Comparison of ENCODE assay signal across 23 mouse cellular contexts in the genomic region with DNA sequence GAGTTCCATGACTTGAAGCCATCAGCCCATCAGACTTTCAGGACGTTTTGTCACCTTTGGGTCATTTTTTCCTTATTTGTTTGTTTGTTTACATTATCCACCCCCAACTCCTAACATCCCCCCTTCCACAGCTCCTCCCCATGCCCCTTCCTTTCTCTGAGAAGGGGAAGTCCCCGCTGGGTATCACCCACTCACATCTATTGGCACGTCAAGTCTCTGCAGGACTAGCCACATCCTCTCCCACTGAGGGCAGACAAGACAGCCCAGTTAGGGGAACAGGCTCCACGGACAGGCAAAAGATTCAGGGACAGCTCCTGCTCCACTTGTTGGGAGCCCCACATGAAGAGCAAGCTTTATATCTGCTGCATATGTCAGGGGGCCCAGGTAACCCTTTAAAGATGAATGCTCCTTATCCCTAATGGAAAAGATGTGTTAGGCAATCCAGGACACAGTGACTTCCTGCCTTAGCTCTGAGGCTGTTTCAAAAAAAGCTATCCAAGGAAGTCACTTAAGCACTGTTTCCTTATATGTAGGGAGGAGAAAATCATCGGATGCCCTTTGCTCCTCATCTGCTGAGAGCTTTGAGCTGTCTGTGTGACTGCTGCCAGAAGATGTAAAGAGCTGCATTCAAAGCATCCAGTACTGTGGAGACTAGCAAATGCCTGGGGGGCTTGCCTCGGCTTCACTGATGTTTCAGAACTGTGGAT. TPM values are rescaled to one million over a fixed set of nuclear protein-coding genes. Genes with fewer than 3 reads are reported as not detected.
DNase-seq lines count a peak whose midpoint lies in the region; ATAC-seq and TF ChIP-seq lines count a peak whose summit lies in the region.
"Had no signal": no experiment of that assay in that cellular context is flagged by ENCODE, and none has a peak within 500 bp of the region (broad histone marks: within the 10 kb centered on the region; RNA-seq: fewer than 3 reads in every experiment).

No protein-coding gene starts in this region.

- no peak for TF ChIP-seq EP300 in MEL (IDR thresholded peaks at IDR 0.05; ENCODE audit: low read depth in 1 of 2, low read length in 2 of 2)

- H3K4me3 ChIP-seq in lung, embryonic 15.5 days = no peak overlapping the region
- H3K4me3 ChIP-seq in MEL (ENCODE audit: control insufficient read depth in 1 of 2, insufficient read depth in 1 of 2, low read depth in 2 of 2, low read length in 2 of 2) = no peak overlapping the region
- no peak overlapping the region for H3K4me3 ChIP-seq in cerebellum, adult 2 months (replicated peaks; ENCODE audit: insufficient read depth, low read depth, low read length)
- H3K4me3 ChIP-seq: forebrain, embryonic 12.5 days; limb, embryonic 12.5 days; liver, embryonic 12.5 days; midbrain, embryonic 15.5 days; myocyte had no signal

- 29% methylated on average over 6 of the region's 6 CpGs for WGBS in lung, embryonic 15.5 days
- 67% methylated on average over 6 of the region's 6 CpGs for WGBS in cerebellum, adult 2 months

- H3K4me1 ChIP-seq in lung, embryonic 15.5 days = peaks cover 7% of the 10 kb centered on the region; the same call in 1 of the 2 replicates
- H3K4me1 ChIP-seq in MEL (ENCODE audit: control insufficient read depth in 1 of 2, insufficient read depth in 2 of 2, low read length in 2 of 2) = no peaks in the 10 kb centered on the region; a peak in 1 of 4 replicates
- H3K4me1 ChIP-seq in cerebellum, adult 2 months (ENCODE audit: control insufficient read depth, insufficient read depth, low read length) = no peaks in the 10 kb centered on the region
- H3K4me1 ChIP-seq: forebrain, embryonic 12.5 days; limb, embryonic 12.5 days; midbrain, embryonic 15.5 days had no signal

- no peak overlapping the region for H3K4me2 ChIP-seq in lung, embryonic 15.5 days
- H3K4me2 ChIP-seq: forebrain, embryonic 12.5 days; limb, embryonic 12.5 days; liver, embryonic 12.5 days; midbrain, embryonic 15.5 days had no signal

- ATAC-seq in lung, embryonic 15.5 days (ENCODE audit: borderline replicate concordance, extremely low read depth, low FRiP score, low TSS enrichment) = no peak
- ATAC-seq in inflammation-experienced regulatory T-cells, adult 6 months = peak; percentile 79
- ATAC-seq: hindbrain, embryonic 16.5 days; liver, embryonic 12.5 days; midbrain, embryonic 15.5 days had no signal

- DNase-seq in lung, postnatal 14 days = no peak
- peak; percentile 44 for DNase-seq in CD4-positive helper T cell, adult 2 months (ENCODE audit: low read depth, low spot score)
- peak; percentile 32 for DNase-seq in MEL (ENCODE audit: low read depth, low spot score)
- no peak for DNase-seq in retina, postnatal 1 day
- no peak for DNase-seq in spleen, postnatal 14 days (ENCODE audit: low spot score in 2 of 2)
- DNase-seq in cerebellum, adult 2 months = no peak
- DNase-seq: adrenal gland, postnatal 25 days; cerebellum, adult 11-12 months; cerebellum, postnatal 25 days; gastrocnemius, postnatal 14 days; kidney, adult 9 months; right cerebral cortex, postnatal 4 days; thymus, postnatal 4 days had no signal

- no peak overlapping the region for H3K9ac ChIP-seq in lung, embryonic 15.5 days
- H3K9ac ChIP-seq in MEL (ENCODE audit: control insufficient read depth, low read depth, low read length, poor library complexity, severe bottlenecking) = no peak overlapping the region
- H3K9ac ChIP-seq: forebrain, embryonic 12.5 days; limb, embryonic 12.5 days; liver, embryonic 12.5 days; midbrain, embryonic 15.5 days had no signal

- H3K27ac ChIP-seq in lung, embryonic 15.5 days = peak overlapping the region; percentile 33; the same call in 1 of the 2 replicates
- no peak overlapping the region for H3K27ac ChIP-seq in MEL (ENCODE audit: control insufficient read depth, low read depth, low read length)
- H3K27ac ChIP-seq in cerebellum, adult 2 months (ENCODE audit: insufficient read depth, low read length) = no peak overlapping the region
- H3K27ac ChIP-seq: forebrain, embryonic 12.5 days; limb, embryonic 12.5 days; liver, embryonic 12.5 days; macrophage; midbrain, embryonic 15.5 days; stomach, postnatal 0 days had no signal

- TF ChIP-seq POLR2A in MEL (IDR thresholded peaks at IDR 0.05; ENCODE audit: control insufficient read depth in 1 of 2, insufficient read depth in 1 of 2, low read depth in 1 of 2, low read length in 2 of 2, poor library complexity in 1 of 2) = no peak
- no peak for TF ChIP-seq POLR2A in cerebellum, adult 2 months (IDR thresholded peaks at IDR 0.05; ENCODE audit: borderline replicate concordance, insufficient read depth, low read length)

- H3K27me3 ChIP-seq in lung, embryonic 15.5 days = no peaks in the 10 kb centered on the region
- peaks cover 7 to 11% of the 10 kb centered on the region in 2 experiments for H3K27me3 ChIP-seq in MEL (ENCODE audit: control insufficient read depth in 1 of 2, insufficient read depth in 2 of 2, low read length in 2 of 2)
- no peaks in the 10 kb centered on the region for H3K27me3 ChIP-seq in cerebellum, adult 2 months (ENCODE audit: control insufficient read depth, insufficient read depth, low read length)
- H3K27me3 ChIP-seq: forebrain, embryonic 12.5 days; limb, embryonic 12.5 days; liver, embryonic 12.5 days; midbrain, embryonic 15.5 days had no signal

- H3K9me3 ChIP-seq in lung, embryonic 15.5 days = no peaks in the 10 kb centered on the region
- H3K9me3 ChIP-seq in MEL (replicated peaks; ENCODE audit: insufficient read depth, low read length) = no peaks in the 10 kb centered on the region
- H3K9me3 ChIP-seq: forebrain, embryonic 12.5 days; limb, embryonic 12.5 days; liver, embryonic 12.5 days; midbrain, embryonic 15.5 days had no signal

- H3K36me3 ChIP-seq in lung, embryonic 15.5 days = no peaks in the 10 kb centered on the region
- no peaks in the 10 kb centered on the region for H3K36me3 ChIP-seq in MEL (ENCODE audit: control insufficient read depth in 1 of 2, insufficient read depth in 2 of 2, low read length in 2 of 2)
- H3K36me3 ChIP-seq: forebrain, embryonic 12.5 days; limb, embryonic 12.5 days; liver, embryonic 12.5 days; midbrain, embryonic 15.5 days had no signal

- no peak for TF ChIP-seq CTCF in MEL (IDR thresholded peaks at IDR 0.05 in 2 of 3, conservative IDR thresholded peaks at IDR 0.05 in 1 of 3; ENCODE audit: control insufficient read depth in 1 of 3, insufficient read depth in 1 of 3, low read depth in 2 of 3, low read length in 3 of 3, poor library complexity in 1 of 3, severe bottlenecking in 1 of 3)
- no peak for TF ChIP-seq CTCF in cerebellum, adult 2 months (IDR thresholded peaks at IDR 0.05; ENCODE audit: borderline replicate concordance, insufficient read depth, low read depth, low read length)

- no peak for TF ChIP-seq RAD21 in MEL (IDR thresholded peaks at IDR 0.05; ENCODE audit: low read depth, low read length)

- H3K79me2 ChIP-seq in MEL (ENCODE audit: control insufficient read depth, insufficient read depth, low read length, poor library complexity) = no peaks in the 10 kb centered on the region

TF ChIP-seq in MEL, 35 proteins besides CTCF, POLR2A, EP300 and RAD21:
- TF ChIP-seq TCF12 (IDR thresholded peaks at IDR 0.05; ENCODE audit: low read depth, low read length) (no peak), KAT2A (conservative IDR thresholded peaks at IDR 0.05; ENCODE audit: low read depth, low read length) (no peak), MEF2A (IDR thresholded peaks at IDR 0.05; ENCODE audit: extremely low read depth, insufficient replicate concordance, low read depth, low read length, poor library complexity, severe bottlenecking) (no peak), HCFC1 (IDR thresholded peaks at IDR 0.05; ENCODE audit: low read depth, low read length) (no peak), TAL1 (IDR thresholded peaks at IDR 0.05; ENCODE audit: low read length) (no peak), MXI1 (IDR thresholded peaks at IDR 0.05; ENCODE audit: low read depth, low read length) (no peak), MAX (IDR thresholded peaks at IDR 0.05; ENCODE audit: low read length) (no peak), E2F4 (IDR thresholded peaks at IDR 0.05; ENCODE audit: borderline replicate concordance, low read depth, low read length) (no peak), UBTF (IDR thresholded peaks at IDR 0.05; ENCODE audit: borderline replicate concordance, insufficient read depth, low read depth, low read length) (no peak), MYB (IDR thresholded peaks at IDR 0.05; ENCODE audit: low read depth, low read length) (no peak), POLR2AphosphoS2 (IDR thresholded peaks at IDR 0.05; ENCODE audit: low read length) (no peak), RCOR1 (IDR thresholded peaks at IDR 0.05; ENCODE audit: low read depth, low read length) (no peak), ZKSCAN1 (IDR thresholded peaks at IDR 0.05; ENCODE audit: low read depth, low read length) (no peak), MAZ (IDR thresholded peaks at IDR 0.05; ENCODE audit: low read depth, low read length) (no peak), JUND (IDR thresholded peaks at IDR 0.05; ENCODE audit: low read depth, low read length) (no peak), MYC (IDR thresholded peaks at IDR 0.05; ENCODE audit: low read depth, low read length) (no peak), SMC3 (IDR thresholded peaks at IDR 0.05; ENCODE audit: low read depth, low read length) (no peak), ZC3H11A (IDR thresholded peaks at IDR 0.05; ENCODE audit: low read depth, low read length) (no peak)

RNA-seq across cellular contexts. Expression of gene Spred2, which starts 33.3 kb away (rescaled TPM):
- polyA plus RNA-seq in lung, embryonic 15.5 days (2015; fragmentation: Nextera tagmentation; extraction: Ambion mirVana) = 6.3 and 6.6 TPM in 2 replicates
- 7.8 and 10.8 TPM in 2 replicates for total RNA-seq in MEL (2012; rRNA removed)
- 10 to 100 TPM; 25.9 to 76.0 TPM for polyA plus RNA-seq in MEL (2012; ENCODE audit: insufficient read depth in 1 of 2, insufficient read length in 2 of 2, low read depth in 1 of 2, low replicate concordance in 2 of 2, missing spikeins in 1 of 2)
- polyA plus RNA-seq in inflammation-experienced regulatory T-cells, adult 6 months (2017; shearing (Covaris generic)) = 1 to 10 TPM; 3.4 to 5.0 (median 4.3) TPM
- 40.3 and 40.6 TPM in 2 replicates for polyA plus RNA-seq in cerebellum, adult 2 months (2012; rRNA removed)

Comparison
In these comparisons a context has a peak if more than half of its experiments do, and no peak if none do; other contexts are left out.
1. DNase-seq: peak in CD4-positive helper T cell, adult 2 months (single experiment) and MEL (single experiment); none in lung, postnatal 14 days (single experiment), retina, postnatal 1 day (single experiment), spleen, postnatal 14 days (0 of 2) and cerebellum, adult 2 months (0 of 2).